Mouse (Mus musculus) cerebellum, postnatal 4 days (tissue): ENCODE measurements around the gene Clybl.

Experiments used
- DNase-seq, 2 experiments: peaks; one replicate each; pipeline ENCODE4 v3.0.0; 2022; ENCODE audit warnings: low spot score in 2 of 2, mixed read lengths in 1 of 2

Gene Clybl

GRCm38 (mm10) chr14:122359136-122359905 is 177.8 kb downstream of the Clybl start:
- peak in 1 of 2 experiments; percentile 49 for DNase-seq

GRCm38 (mm10) chr14:122361807-122362206 is 180.3 kb downstream of the Clybl start:
- DNase-seq = no peak

- no peak for DNase-seq
Observed at GRCm38 (mm10) chr14:122363156-122363555, 181.7 kb downstream of the Clybl start.

- no peak for DNase-seq
Observed at GRCm38 (mm10) chr14:122364026-122364425, 182.5 kb downstream of the Clybl start.

GRCm38 (mm10) chr14:122367252-122367868 is 185.9 kb downstream of the Clybl start:
- DNase-seq = peak in 1 of 2 experiments; percentile 83

GRCm38 (mm10) chr14:122367882-122368418 is 186.4 kb downstream of the Clybl start:
- DNase-seq = no peak

GRCm38 (mm10) chr14:122368501-122368900 is 187.0 kb downstream of the Clybl start:
- no peak for DNase-seq

GRCm38 (mm10) chr14:122371979-122372378 is 190.5 kb downstream of the Clybl start:
- DNase-seq = no peak

- peak in 1 of 2 experiments; percentile 40 for DNase-seq
Observed at GRCm38 (mm10) chr14:122373458-122373857, 192.0 kb downstream of the Clybl start.

- DNase-seq = peak in 1 of 2 experiments; percentile 35
Observed at GRCm38 (mm10) chr14:122374285-122374997, 192.9 kb downstream of the Clybl start.

- no peak for DNase-seq
Observed at GRCm38 (mm10) chr14:122375070-122375811, 193.7 kb downstream of the Clybl start.

GRCm38 (mm10) chr14:122376482-122377143 is 195.1 kb downstream of the Clybl start:
- no peak for DNase-seq

- DNase-seq = no peak
Observed at GRCm38 (mm10) chr14:122377681-122378080, 196.2 kb downstream of the Clybl start.

GRCm38 (mm10) chr14:122379076-122379475 is 197.6 kb downstream of the Clybl start:
- no peak for DNase-seq

GRCm38 (mm10) chr14:122379996-122380395 is 198.5 kb downstream of the Clybl start:
- no peak for DNase-seq

GRCm38 (mm10) chr14:122380896-122381845 is 199.7 kb downstream of the Clybl start:
- peak in 1 of 2 experiments; percentile 62 for DNase-seq

GRCm38 (mm10) chr14:122382281-122382680 is 200.8 kb downstream of the Clybl start:
- DNase-seq = no peak

- DNase-seq = peak in 1 of 2 experiments; percentile 29
Observed at GRCm38 (mm10) chr14:122383931-122384330, 202.4 kb downstream of the Clybl start.

- DNase-seq = no peak
Observed at GRCm38 (mm10) chr14:122384447-122385237, 203.1 kb downstream of the Clybl start.
